Mouse (Mus musculus): ENCODE data around the gene Nrap. TPM values are rescaled to one million over a fixed set of nuclear protein-coding genes. Genes with fewer than 3 reads are reported as not detected.
"Not testable (repeated sequence)": the region's sequence is repeated elsewhere in the genome, so short reads cannot be mapped to it uniquely, and the experiment has no call there.

Nrap gene
- polyA plus RNA-seq, 1 experiment from 2014 or later: 0.07 TPM

DNA sequence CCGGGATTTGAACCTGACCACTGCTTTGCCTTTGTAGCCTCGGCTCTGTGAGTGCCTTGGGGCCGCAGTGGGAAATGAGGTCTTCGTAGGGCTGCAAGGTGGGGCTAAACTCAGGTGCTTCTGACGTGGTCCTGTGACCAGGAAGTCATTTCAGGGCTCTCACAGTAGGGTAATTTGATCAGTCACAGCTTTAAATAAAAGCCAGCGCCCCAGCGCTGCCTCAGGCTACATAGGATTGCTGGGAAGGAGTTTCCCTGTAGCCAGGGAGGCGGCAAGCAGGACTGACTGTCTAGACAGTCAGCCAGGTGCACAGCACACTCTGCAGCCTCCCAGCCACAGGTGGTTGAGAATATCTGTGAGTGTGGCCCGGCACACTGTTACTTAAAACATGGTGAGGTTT, 29.6 kb upstream of the Nrap start:
- no peaks in the 10 kb centered on the region for H3K9me3 ChIP-seq
- peaks cover 29% of the 10 kb centered on the region for H3K4me1 ChIP-seq
- no peaks in the 10 kb centered on the region for H3K36me3 ChIP-seq (replicated peaks)
- no peak overlapping the region for H3K4me3 ChIP-seq
- 51% methylated on average over 9 of the region's 9 CpGs for WGBS
- DNase-seq (ENCODE audit: low spot score): peak; percentile 55
- no peaks in the 10 kb centered on the region for H3K27me3 ChIP-seq (replicated peaks; ENCODE audit: low read depth, poor library complexity, severe bottlenecking)
- peak overlapping the region; percentile 31; the same call in 1 of the 2 replicates for H3K27ac ChIP-seq (replicated peaks)

DNA sequence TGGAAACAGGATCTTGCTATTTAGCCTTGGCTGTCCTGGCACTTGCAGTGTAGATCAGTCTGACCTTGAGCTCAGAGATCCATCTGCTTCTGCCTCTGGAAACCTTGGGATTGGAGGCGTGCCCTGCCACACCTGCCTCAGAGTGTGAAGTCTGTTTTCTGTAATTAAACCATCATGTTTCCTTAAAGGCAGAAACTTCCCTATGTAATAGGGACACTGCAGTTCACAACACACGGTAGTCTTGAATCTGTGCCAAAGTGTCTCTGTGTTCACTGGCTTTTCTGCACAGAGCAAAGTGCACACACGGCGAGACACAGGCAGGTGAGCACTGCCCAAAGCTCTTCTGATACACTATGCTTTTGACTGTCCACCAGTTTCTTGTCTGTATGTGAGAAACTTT, 28.6 kb upstream of the Nrap start:
- H3K36me3 ChIP-seq (replicated peaks): no peaks in the 10 kb centered on the region
- peaks cover 19% of the 10 kb centered on the region for H3K4me1 ChIP-seq
- DNase-seq (ENCODE audit: low spot score): no peak
- no peaks in the 10 kb centered on the region for H3K9me3 ChIP-seq
- 91% methylated on average over 4 of the region's 4 CpGs for WGBS
- H3K27ac ChIP-seq (replicated peaks): no peak overlapping the region
- H3K27me3 ChIP-seq (replicated peaks; ENCODE audit: low read depth, poor library complexity, severe bottlenecking): no peaks in the 10 kb centered on the region
- no peak overlapping the region for H3K4me3 ChIP-seq

DNA sequence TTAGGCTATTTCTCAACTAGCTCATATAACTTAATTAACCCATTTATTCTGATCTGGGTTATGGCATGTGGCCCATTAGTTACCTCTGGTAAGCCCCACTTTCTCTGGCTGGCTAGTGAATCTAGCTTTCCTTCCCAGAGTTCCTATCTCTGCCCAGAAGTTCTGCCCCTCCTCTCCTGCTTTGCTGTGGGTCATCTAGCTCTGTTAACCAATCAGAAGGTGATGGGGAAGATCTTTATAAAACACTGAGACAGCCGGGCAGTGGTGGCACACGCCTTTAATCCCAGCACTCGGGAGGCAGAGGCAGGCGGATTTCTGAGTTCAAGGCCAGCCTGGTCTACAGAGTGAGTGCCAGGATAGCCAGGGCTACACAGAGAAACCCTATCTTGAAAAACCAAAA, 20.0 kb upstream of the Nrap start:
- H3K27ac ChIP-seq (replicated peaks); H3K9me3 ChIP-seq; H3K27me3 ChIP-seq (replicated peaks; ENCODE audit: low read depth, poor library complexity, severe bottlenecking); DNase-seq (ENCODE audit: low spot score); H3K4me3 ChIP-seq; H3K4me1 ChIP-seq: not testable (repeated sequence)
- peaks cover 28% of the 10 kb centered on the region; the same call in 1 of the 2 replicates for H3K36me3 ChIP-seq (replicated peaks)
- WGBS: 97% methylated on average over 4 of the region's 4 CpGs

DNA sequence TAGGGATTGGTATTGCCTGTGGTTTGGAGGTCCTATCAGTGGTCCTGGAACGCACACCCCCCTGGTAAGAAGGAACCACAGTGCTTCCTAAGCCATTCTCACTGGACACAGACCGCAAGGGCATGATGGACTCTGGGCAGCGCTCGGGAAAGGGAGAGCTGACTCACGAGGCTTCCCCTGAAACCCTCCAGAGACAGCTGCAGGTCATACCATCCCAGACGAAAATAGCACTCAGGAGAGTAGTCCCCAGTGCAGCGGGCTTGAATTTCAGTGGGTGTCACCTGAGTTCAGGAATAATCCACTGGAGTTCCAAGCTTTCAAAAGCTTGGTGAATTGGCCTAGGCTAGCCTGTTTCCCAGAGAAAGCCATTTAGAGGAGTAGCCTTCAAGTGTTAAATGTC, 16.7 kb upstream of the Nrap start:
- no peak overlapping the region for H3K27ac ChIP-seq (replicated peaks)
- no peaks in the 10 kb centered on the region for H3K9me3 ChIP-seq
- H3K4me1 ChIP-seq: peaks cover 4% of the 10 kb centered on the region
- WGBS: 89% methylated on average over 7 of the region's 7 CpGs
- no peak for DNase-seq (ENCODE audit: low spot score)
- peaks cover 33% of the 10 kb centered on the region; the same call in 1 of the 2 replicates for H3K36me3 ChIP-seq (replicated peaks)
- no peaks in the 10 kb centered on the region for H3K27me3 ChIP-seq (replicated peaks; ENCODE audit: low read depth, poor library complexity, severe bottlenecking)
- H3K4me3 ChIP-seq: no peak overlapping the region

DNA sequence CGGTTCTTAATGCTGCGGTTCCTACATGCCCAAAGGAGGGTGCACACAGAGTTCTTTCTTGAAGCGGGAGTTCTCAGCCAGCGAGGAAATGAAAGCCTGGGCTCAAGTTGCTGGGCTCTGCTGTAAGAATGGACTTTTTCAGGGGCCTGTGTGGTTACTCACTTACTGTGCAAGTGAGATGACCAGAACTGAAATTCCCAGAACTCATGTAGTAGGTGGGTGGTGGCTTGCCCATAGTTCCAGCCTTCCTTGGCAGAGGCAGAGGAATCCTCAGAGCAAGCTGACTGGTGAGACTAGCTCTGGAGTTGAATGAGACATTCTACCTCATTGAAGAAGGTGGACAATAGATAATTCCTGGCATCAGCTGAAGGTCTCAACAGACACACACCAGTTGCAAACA, 16.0 kb upstream of the Nrap start:
- Histone ChIP-seq H3K4me3 (no peak overlapping the region), H3K4me1 (peaks cover 7% of the 10 kb centered on the region), H3K36me3 (replicated peaks) (peaks cover 33% of the 10 kb centered on the region; the same call in 1 of the 2 replicates), H3K27me3 (replicated peaks; ENCODE audit: low read depth, poor library complexity, severe bottlenecking) (no peaks in the 10 kb centered on the region), H3K27ac (replicated peaks) (no peak overlapping the region), H3K9me3 (no peaks in the 10 kb centered on the region)
- no peak for DNase-seq (ENCODE audit: low spot score)
- WGBS: 93% methylated on average over 4 of the region's 4 CpGs

DNA sequence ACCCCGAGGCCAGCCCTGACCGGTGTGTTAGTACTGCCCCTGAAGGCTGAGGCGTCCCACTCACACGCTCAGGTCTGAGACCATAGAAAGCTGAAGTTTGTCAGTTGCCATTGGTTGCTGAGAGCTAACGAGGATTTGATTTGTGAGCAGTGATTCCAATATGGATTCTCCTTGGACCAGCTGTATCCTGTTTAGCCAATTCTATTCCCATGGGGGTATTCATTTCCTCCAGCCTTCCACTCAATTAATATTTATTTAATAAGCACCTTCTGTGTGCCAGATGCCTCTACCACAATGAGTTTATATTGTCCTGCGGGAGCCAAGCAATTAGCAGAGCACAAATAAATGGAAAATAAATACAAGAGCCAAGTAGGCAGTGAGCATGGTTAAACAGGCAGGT, 12.0 kb upstream of the Nrap start:
- no peak overlapping the region for H3K27ac ChIP-seq (replicated peaks)
- H3K4me1 ChIP-seq: peaks cover 26% of the 10 kb centered on the region
- WGBS: 83% methylated on average over 6 of the region's 6 CpGs
- DNase-seq (ENCODE audit: low spot score): no peak
- H3K9me3 ChIP-seq: no peaks in the 10 kb centered on the region
- no peak overlapping the region for H3K4me3 ChIP-seq
- peaks cover 14% of the 10 kb centered on the region; the same call in 1 of the 2 replicates for H3K36me3 ChIP-seq (replicated peaks)
- peaks cover 7% of the 10 kb centered on the region for H3K27me3 ChIP-seq (replicated peaks; ENCODE audit: low read depth, poor library complexity, severe bottlenecking)

DNA sequence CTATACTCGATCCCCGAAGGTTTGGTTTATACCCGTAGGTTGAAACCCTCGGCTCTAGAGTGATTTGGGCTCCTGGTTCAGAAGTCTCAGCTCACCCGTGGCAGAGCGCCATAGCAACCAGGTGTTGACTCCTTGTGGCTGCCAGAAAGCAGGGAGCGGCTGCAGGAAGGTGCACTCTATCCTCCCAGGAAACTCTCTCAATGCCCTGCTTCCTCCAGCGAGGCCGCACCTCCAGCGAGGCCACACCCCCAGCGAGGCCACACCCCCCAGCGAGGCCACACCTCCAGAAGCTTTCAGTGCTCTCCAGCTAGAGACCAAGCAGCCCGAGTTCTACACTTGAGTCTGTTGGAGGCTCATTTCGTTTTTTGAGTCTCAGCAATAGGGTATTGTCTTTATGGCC, 10.4 kb upstream of the Nrap start:
- Histone ChIP-seq H3K4me3 (no peak overlapping the region; the same call in 1 of the 2 replicates), H3K27me3 (replicated peaks; ENCODE audit: low read depth, poor library complexity, severe bottlenecking) (peaks cover 23% of the 10 kb centered on the region), H3K27ac (replicated peaks) (no peak overlapping the region), H3K36me3 (replicated peaks) (peaks cover 9% of the 10 kb centered on the region; the same call in 1 of the 2 replicates), H3K4me1 (peaks cover 34% of the 10 kb centered on the region), H3K9me3 (no peaks in the 10 kb centered on the region)
- DNase-seq (ENCODE audit: low spot score): peak; percentile 54
- WGBS: 45% methylated on average over 14 of the region's 14 CpGs

DNA sequence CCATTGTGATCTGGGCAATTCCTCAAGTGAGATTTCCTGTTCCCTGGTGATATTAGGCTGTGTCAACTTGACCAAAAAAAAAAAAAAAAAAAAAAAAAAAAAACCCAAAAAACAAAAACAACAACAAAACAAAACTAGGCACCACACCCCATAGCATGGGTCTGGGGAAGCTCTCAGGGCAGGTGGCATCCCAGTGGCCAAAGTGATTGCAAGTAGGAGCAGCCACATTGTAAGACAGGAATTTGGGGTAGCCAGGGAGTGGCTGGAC, 8.6 kb upstream of the Nrap start:
- no peak overlapping the region for H3K4me3 ChIP-seq
- peaks cover 39% of the 10 kb centered on the region for H3K27me3 ChIP-seq (replicated peaks; ENCODE audit: low read depth, poor library complexity, severe bottlenecking)
- H3K4me1 ChIP-seq: peaks cover 43% of the 10 kb centered on the region
- H3K27ac ChIP-seq (replicated peaks): no peak overlapping the region
- no peaks in the 10 kb centered on the region for H3K9me3 ChIP-seq
- 0 out of 2 replicates have a peak, but pooled peaks cover 4% of the 10 kb centered on the region for H3K36me3 ChIP-seq (replicated peaks)
- no peak for DNase-seq (ENCODE audit: low spot score)

DNA sequence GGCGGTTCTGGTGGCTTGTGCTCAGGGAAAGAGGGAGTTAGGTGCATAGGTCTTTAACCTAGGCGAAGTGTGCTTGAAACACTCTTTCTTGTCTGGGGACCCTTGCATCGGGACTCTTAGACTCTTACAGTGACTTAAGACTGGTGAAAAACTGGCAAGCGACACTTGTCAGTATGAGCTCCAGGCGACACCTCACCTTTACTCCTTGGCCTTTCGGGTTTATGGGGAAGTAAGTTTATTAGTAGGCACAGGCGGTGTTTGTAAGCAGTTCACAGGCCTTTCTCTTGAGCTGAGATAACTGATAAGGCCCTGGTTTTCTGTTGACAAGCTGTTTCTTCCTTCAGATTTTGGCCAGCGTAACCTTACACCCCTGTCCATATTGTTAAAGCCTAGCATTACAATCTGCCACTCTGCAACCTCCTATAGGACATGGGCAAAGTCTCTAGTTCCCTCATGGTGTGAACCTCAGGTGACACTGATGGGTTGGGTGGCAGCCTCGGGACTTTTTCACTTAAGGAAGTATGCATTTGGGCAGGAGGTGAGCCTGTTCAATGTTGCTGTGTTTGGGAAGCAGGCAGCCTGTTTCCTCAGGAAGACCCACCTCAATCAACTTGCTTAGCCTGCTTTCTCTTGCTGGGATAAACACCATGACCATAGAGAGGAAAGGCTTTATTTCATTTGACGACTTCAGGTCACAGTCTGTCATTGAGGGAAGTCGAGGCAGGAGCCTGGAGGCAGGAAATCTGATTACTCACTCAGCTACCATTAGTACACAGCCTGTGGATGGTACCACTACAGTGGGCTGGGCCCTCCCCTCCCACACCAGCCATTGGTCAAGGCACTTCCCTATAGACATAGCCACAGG, 8.1 kb upstream of the Nrap start:
- peak overlapping the region; percentile 68 for H3K4me3 ChIP-seq
- WGBS: 62% methylated on average over 11 of the region's 11 CpGs

DNA sequence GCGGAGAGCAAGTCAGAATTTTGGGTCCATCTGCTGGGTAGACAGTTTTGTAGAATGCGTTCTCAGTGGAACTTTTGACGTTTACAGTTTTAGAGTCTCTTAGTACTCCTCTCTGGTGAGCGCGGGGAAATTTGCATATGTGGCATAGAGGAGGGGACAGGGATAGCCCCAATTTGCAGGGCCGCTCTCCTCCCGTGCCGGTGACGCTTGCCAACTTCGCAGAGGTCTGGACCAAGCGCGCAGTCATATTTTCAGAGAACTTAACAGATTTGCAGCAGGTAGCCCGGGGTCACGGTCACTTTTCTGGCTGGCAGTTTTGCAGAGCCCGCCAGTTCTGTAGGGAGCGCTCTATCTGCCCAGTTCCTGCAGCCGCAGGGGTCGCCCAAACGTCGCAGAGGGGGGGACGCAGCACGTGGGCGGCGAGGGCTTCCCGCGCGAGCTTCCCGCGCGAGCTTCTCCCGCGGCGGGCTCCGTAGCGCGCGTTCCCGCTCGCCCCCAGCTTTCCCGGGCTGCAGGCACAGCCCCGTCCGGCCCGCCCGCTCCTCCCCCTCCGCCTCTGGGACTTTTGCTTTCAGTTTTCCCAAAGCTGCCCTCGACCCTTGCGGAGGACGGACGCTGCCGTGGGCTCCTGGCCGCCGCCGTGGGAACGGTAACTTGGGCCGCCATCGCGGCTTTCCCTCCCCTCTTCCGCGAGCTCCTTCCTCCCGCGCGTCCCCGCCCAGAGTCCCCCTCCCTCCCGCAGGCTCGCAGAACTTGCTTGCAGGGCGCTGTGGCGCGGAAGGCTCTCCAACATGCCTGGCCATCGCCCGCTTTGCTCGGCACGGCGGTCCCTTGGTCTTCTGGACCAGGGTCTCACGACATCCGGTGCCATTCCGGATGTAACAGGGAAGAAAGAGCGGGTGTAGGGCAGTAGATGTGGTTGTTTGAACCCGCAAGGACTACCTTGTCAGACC, 7.1 kb upstream of the Nrap start, which contains the start of gene Casp7:
Gene Casp7, plus strand, starts transcription at position 461 of the 953 bp plus-strand sequence.
- peaks cover 43% of the 10 kb centered on the region for H3K4me1 ChIP-seq
- H3K27ac ChIP-seq (replicated peaks): peak within 1 kb of the TSS; percentile 92
- under 1% methylated on average over 78 of the region's 78 CpGs for WGBS

More for the DNA sequence above, 8.1 kb upstream of the Nrap start:
- H3K9me3 ChIP-seq: no peaks in the 10 kb centered on the region
- H3K27me3 ChIP-seq (replicated peaks; ENCODE audit: low read depth, poor library complexity, severe bottlenecking): peaks cover 40% of the 10 kb centered on the region
- H3K27ac ChIP-seq (replicated peaks): peak overlapping the region; percentile 92
- peaks cover 43% of the 10 kb centered on the region for H3K4me1 ChIP-seq
- H3K36me3 ChIP-seq (replicated peaks): 0 out of 2 replicates have a peak, but pooled peaks cover 4% of the 10 kb centered on the region
- no peak for DNase-seq (ENCODE audit: low spot score)

DNA sequence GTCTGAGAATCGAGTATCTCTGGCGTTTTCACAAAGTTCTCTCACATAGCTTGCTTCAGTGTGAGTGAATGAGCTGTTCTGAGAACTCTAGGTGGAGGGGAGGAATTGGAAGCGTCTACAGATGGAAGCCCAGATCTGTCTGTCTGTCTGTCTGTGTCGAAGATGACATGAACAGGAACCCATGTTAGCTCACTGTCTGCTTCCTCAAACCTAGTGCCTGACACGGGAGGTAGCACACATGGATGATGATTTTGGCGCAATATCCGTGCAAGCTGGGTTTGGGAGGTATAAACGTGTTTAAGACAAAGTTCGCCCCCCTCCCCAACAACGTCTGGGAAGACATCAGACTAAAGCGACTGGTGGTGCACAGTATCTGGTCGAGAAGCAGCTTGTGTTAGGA, 6.4 kb upstream of the Nrap start:
- Histone ChIP-seq H3K4me3 (peak overlapping the region; percentile 68), H3K36me3 (replicated peaks) (0 out of 2 replicates have a peak, but pooled peaks cover 4% of the 10 kb centered on the region), H3K4me1 (peaks cover 37% of the 10 kb centered on the region), H3K9me3 (no peaks in the 10 kb centered on the region), H3K27me3 (replicated peaks; ENCODE audit: low read depth, poor library complexity, severe bottlenecking) (peaks cover 40% of the 10 kb centered on the region), H3K27ac (replicated peaks) (0 out of 2 replicates have a peak overlapping the region, but pooled peaks have one; percentile 92)
- no peak for DNase-seq (ENCODE audit: low spot score)
- WGBS: 46% methylated on average over 12 of the region's 12 CpGs

More for the DNA sequence above, 7.1 kb upstream of the Nrap start, which contains the start of gene Casp7:
- peak; percentile 82 for DNase-seq (ENCODE audit: low spot score)
- peaks cover 40% of the 10 kb centered on the region for H3K27me3 ChIP-seq (replicated peaks; ENCODE audit: low read depth, poor library complexity, severe bottlenecking)
- peak within 1 kb of the TSS; percentile 68 for H3K4me3 ChIP-seq
- H3K36me3 ChIP-seq (replicated peaks): 0 out of 2 replicates have a peak, but pooled peaks cover 4% of the 10 kb centered on the region
- no peaks in the 10 kb centered on the region for H3K9me3 ChIP-seq

DNA sequence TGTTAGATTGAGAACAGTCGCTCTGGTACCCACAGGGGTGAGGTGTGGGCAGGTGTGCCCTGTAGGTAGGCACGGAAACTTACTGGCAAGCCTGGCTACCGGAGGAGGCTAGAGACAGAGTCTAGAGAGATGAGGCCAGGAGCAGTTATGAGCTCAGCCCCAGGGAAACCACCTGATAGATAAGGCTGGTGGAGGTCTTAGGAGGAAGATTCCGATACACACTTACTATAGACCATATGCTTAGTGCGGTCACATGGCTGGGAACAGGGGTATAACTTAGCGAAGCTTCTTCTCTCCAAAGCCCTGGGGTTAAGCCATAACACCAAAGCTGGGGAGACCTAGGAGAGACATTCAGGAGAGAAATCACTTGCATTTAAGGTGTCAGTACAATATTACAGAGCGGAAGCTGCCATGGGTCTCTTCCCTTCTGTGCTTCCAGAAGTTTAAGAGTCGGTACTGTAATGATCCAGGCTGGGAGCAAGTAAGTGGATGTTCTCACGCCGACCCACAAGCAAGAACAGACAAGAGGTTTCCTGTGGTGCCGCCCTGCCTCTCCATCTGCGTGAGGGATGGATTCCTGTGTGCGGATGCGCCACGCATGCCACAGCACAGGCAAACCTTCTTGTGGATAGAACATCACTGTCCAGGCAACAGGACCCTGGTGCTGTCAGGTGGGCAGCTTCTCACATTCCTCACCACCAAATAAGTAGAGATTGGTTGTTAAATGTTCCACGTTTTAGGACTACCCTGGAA, 5.5 kb upstream of the Nrap start:
- 0 out of 2 replicates have a peak, but pooled peaks cover 2% of the 10 kb centered on the region for H3K36me3 ChIP-seq (replicated peaks)
- H3K27me3 ChIP-seq (replicated peaks; ENCODE audit: low read depth, poor library complexity, severe bottlenecking): peaks cover 40% of the 10 kb centered on the region
- no peak overlapping the region for H3K27ac ChIP-seq (replicated peaks)
- no peaks in the 10 kb centered on the region for H3K9me3 ChIP-seq
- 91% methylated on average over 16 of the region's 16 CpGs for WGBS
- no peak overlapping the region for H3K4me3 ChIP-seq
- DNase-seq (ENCODE audit: low spot score): no peak
- H3K4me1 ChIP-seq: peaks cover 35% of the 10 kb centered on the region
